Mouse (Mus musculus): ENCODE data around the gene Hyal4. TPM values are rescaled to one million over a fixed set of nuclear protein-coding genes. Genes with fewer than 3 reads are reported as not detected.

Hyal4 gene
- polyA plus RNA-seq, 1 experiment from 2014 or later: not detected

Other genes starting within 250 kb of the Hyal4 start
- 0.10 and 0.22 TPM in 2 replicates for gene Iqub, start 233.3 kb upstream of the Hyal4 start, polyA plus RNA-seq (2016; fragmentation: Nextera tagmentation; extraction: Ambion mirVana)
- gene Ndufa5, start 220.3 kb upstream of the Hyal4 start, polyA plus RNA-seq (2016; fragmentation: Nextera tagmentation; extraction: Ambion mirVana): 334 and 347 TPM in 2 replicates
- not detected in 2 replicates for gene Asb15, start 220.2 kb upstream of the Hyal4 start, polyA plus RNA-seq (2016; fragmentation: Nextera tagmentation; extraction: Ambion mirVana)
- 0.19 TPM in 1 of 2 replicates, not detected in the other for gene Lmod2, start 150.6 kb upstream of the Hyal4 start, polyA plus RNA-seq (2016; fragmentation: Nextera tagmentation; extraction: Ambion mirVana)
- 57.5 and 78.8 TPM in 2 replicates for gene Wasl, start 83.3 kb upstream of the Hyal4 start, polyA plus RNA-seq (2016; fragmentation: Nextera tagmentation; extraction: Ambion mirVana)
- gene Hyal6, start 15.1 kb upstream of the Hyal4 start, polyA plus RNA-seq (2016; fragmentation: Nextera tagmentation; extraction: Ambion mirVana): not detected in 2 replicates
- not detected in 2 replicates for gene Spam1, start 42.9 kb downstream of the Hyal4 start, polyA plus RNA-seq (2016; fragmentation: Nextera tagmentation; extraction: Ambion mirVana)
- gene Hyal5, start 109.7 kb downstream of the Hyal4 start, polyA plus RNA-seq (2016; fragmentation: Nextera tagmentation; extraction: Ambion mirVana): not detected in 2 replicates
- 2.0 and 2.8 TPM in 2 replicates for gene Tmem229a, start 208.0 kb downstream of the Hyal4 start, polyA plus RNA-seq (2016; fragmentation: Nextera tagmentation; extraction: Ambion mirVana)